Mouse (Mus musculus) olfactory bulb, adult 2 months (tissue): Measurements from ENCODE around the gene Lyz2. TPM values are rescaled to one million over a fixed set of nuclear protein-coding genes. Genes with fewer than 3 reads are reported as not detected.
"Not testable (repeated sequence)": the region's sequence is repeated elsewhere in the genome, so short reads cannot be mapped to it uniquely, and the experiment has no call there.

Experiments used
- H3K27ac ChIP-seq: fragments of 200-500 bp; 2 replicates; pipeline ENCODE4 v1.5.1; 2012; ENCODE audit warnings: low read depth, low read length; ENCODE audit not compliant: insufficient read depth
- H3K4me1 ChIP-seq: fragments of 200-500 bp; 2 replicates; pipeline ENCODE4 v1.6.1; 2012; ENCODE audit warnings: low read length; ENCODE audit not compliant: control insufficient read depth, insufficient read depth
- H3K4me3 ChIP-seq: fragments of 200-500 bp; 2 replicates; pipeline ENCODE4 v1.5.1; 2012; ENCODE audit warnings: mild to moderate bottlenecking, low read depth, low read length, moderate library complexity; ENCODE audit not compliant: insufficient read depth
- CTCF ChIP-seq: fragments of 200-500 bp; IDR thresholded peaks from 2 replicates; pipeline ENCODE4 v1.5.1; 2012; ENCODE audit warnings: low read depth, mild to moderate bottlenecking, low read length, moderate library complexity; ENCODE audit not compliant: insufficient read depth
- POLR2A ChIP-seq: fragments of 200-500 bp; IDR thresholded peaks from 2 replicates; pipeline ENCODE4 v1.6.1; 2012; ENCODE audit warnings: mild to moderate bottlenecking, low read depth, low read length, moderate library complexity; ENCODE audit not compliant: insufficient read depth
- WGBS: fragments of 180-500 bp; shearing (Covaris S2); methylation state at CpG from one replicate; pipeline ENCODE4 v1.1.7; 2018; 5-methylcytosine and 5-hydroxymethylcytosine counted together
- polyA plus RNA-seq: library from polyadenylated mRNA; stranded (reverse); fragments of >200 nt; gene quantifications from 2 replicates; pipeline ENCODE4 v1.2.4, GENCODE M21; 2012; ENCODE audit warnings: low replicate concordance; ENCODE audit not compliant: missing spikeins, insufficient read depth, insufficient read length

Gene Lyz2
- polyA plus RNA-seq, 1 experiment = not detected

GRCm38 (mm10) chr10:117287226-117287850, 5.2 kb upstream of the Lyz2 start:
- Histone ChIP-seq H3K4me1 (no peaks in the 10 kb centered on the region), H3K4me3 (no peak overlapping the region), H3K27ac (no peak overlapping the region)
- 95% methylated on average over 3 of the region's 3 CpGs for WGBS
- no peak for TF ChIP-seq CTCF
- no peak for TF ChIP-seq POLR2A

GRCm38 (mm10) chr10:117286366-117286970, 4.3 kb upstream of the Lyz2 start:
- 96% methylated on average over 6 of the region's 6 CpGs for WGBS
- TF ChIP-seq POLR2A (no peak), CTCF (no peak)
- no peaks in the 10 kb centered on the region for H3K4me1 ChIP-seq
- H3K27ac ChIP-seq = no peak overlapping the region
- no peak overlapping the region for H3K4me3 ChIP-seq

GRCm38 (mm10) chr10:117285584-117285983, 3.5 kb upstream of the Lyz2 start:
- H3K4me1 ChIP-seq, H3K27ac ChIP-seq: not testable (repeated sequence)
- WGBS = 67% methylated on average over 3 of the region's 7 CpGs

GRCm38 (mm10) chr10:117284578-117285520, 2.7 kb upstream of the Lyz2 start:
- no peak overlapping the region for H3K27ac ChIP-seq
- TF ChIP-seq POLR2A (no peak), CTCF (no peak)
- no peaks in the 10 kb centered on the region for H3K4me1 ChIP-seq
- H3K4me3 ChIP-seq = no peak overlapping the region
- 92% methylated on average over 10 of the region's 10 CpGs for WGBS

More at GRCm38 (mm10) chr10:117285584-117285983, 3.5 kb upstream of the Lyz2 start:
- H3K4me3 ChIP-seq = not testable (repeated sequence)

GRCm38 (mm10) chr10:117283871-117284577, 1.9 kb upstream of the Lyz2 start:
- no peak for TF ChIP-seq POLR2A
- no peak for TF ChIP-seq CTCF
- Histone ChIP-seq H3K27ac (no peak overlapping the region), H3K4me3 (no peak overlapping the region), H3K4me1 (no peaks in the 10 kb centered on the region)
- 80% methylated on average over 7 of the region's 7 CpGs for WGBS

GRCm38 (mm10) chr10:117283196-117283595, 1.1 kb upstream of the Lyz2 start:
- WGBS = 89% methylated on average over 4 of the region's 4 CpGs
- not testable (repeated sequence) for H3K27ac ChIP-seq, H3K4me1 ChIP-seq, H3K4me3 ChIP-seq

- 89% methylated on average over 2 of the region's 2 CpGs for WGBS
- no peak overlapping the region for H3K4me3 ChIP-seq
- H3K27ac ChIP-seq = no peak overlapping the region
- H3K4me1 ChIP-seq = no peaks in the 10 kb centered on the region
- TF ChIP-seq POLR2A = no peak
- no peak for TF ChIP-seq CTCF
These were observed 430 bp upstream of the Lyz2 start for GRCm38 (mm10) chr10:117282551-117282950.

- Histone ChIP-seq H3K27ac (no peak overlapping the region), H3K4me1 (no peaks in the 10 kb centered on the region), H3K4me3 (no peak overlapping the region)
- TF ChIP-seq CTCF (no peak), POLR2A (no peak)
- 93% methylated on average over 7 of the region's 7 CpGs for WGBS
These were observed 670 bp downstream of the Lyz2 start for GRCm38 (mm10) chr10:117281381-117281920.

GRCm38 (mm10) chr10:117280000-117280399, 2.1 kb downstream of the Lyz2 start:
- Histone ChIP-seq H3K27ac (no peak overlapping the region), H3K4me3 (no peak overlapping the region), H3K4me1 (no peaks in the 10 kb centered on the region)
- no peak for TF ChIP-seq POLR2A
- TF ChIP-seq CTCF = no peak
- 79% methylated on average over 1 of the region's 1 CpGs for WGBS

GRCm38 (mm10) chr10:117278510-117278909, 3.6 kb downstream of the Lyz2 start:
- H3K4me3 ChIP-seq, H3K4me1 ChIP-seq, H3K27ac ChIP-seq: not testable (repeated sequence)
- 38% methylated on average over 2 of the region's 2 CpGs for WGBS

GRCm38 (mm10) chr10:117277779-117278178, 4.3 kb downstream of the Lyz2 start:
- H3K4me3 ChIP-seq, H3K27ac ChIP-seq, H3K4me1 ChIP-seq: not testable (repeated sequence)
- WGBS = 88% methylated on average over 9 of the region's 9 CpGs
